Mouse (Mus musculus) layer of hippocampus, adult 9-10 months (tissue): ENCODE measurements at regions not wholly inside any gene's neighbourhood (a gene's known extent, or its start where the extent isn't known, plus 50 kb on each side); places are given as distances from the start of the nearest gene placed in this dataset.

Experiments used
- DNase-seq: peaks from one replicate; pipeline ENCODE4 v3.0.0; 2022; ENCODE audit warnings: low spot score

DNA sequence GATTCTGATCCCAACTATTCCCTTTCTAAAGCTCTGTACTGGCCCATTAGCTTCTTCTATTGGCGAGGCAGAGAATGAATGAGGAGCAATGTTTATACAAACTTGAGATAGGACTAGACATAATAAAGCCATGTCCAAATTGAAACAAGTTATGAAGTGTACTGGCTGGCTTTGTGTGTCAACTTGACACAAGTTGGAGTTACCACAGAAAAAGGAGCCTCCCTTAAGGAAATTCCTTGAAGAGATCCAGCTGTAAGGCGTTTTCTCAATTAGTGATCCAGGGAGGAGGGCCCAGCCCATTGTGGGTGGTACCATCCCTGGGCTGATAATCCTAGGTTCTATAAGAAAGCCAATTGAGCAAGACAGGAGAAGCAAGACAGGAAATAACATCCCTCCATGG, 135.9 kb upstream of the Cr2 start:
- DNase-seq: no peak

DNA sequence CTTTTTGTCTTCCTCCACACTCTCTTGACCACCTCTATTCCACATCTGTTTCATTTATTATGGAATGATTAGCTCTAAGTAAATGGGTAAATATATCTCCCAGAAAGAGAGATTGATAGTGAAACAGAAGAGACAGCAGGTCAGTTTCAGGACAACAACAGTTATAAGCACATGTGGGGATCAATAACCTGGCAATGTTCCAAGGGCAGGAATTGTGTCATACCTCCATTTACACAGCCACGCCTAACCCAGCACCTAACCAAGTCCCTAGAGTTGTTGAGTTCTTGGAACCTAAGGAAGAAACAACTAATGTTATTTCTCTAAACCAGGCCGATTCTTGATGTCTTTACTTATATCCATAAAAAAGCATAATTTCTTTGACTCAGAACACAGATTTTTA, 108.6 kb upstream of the Cr2 start:
- no peak for DNase-seq

DNA sequence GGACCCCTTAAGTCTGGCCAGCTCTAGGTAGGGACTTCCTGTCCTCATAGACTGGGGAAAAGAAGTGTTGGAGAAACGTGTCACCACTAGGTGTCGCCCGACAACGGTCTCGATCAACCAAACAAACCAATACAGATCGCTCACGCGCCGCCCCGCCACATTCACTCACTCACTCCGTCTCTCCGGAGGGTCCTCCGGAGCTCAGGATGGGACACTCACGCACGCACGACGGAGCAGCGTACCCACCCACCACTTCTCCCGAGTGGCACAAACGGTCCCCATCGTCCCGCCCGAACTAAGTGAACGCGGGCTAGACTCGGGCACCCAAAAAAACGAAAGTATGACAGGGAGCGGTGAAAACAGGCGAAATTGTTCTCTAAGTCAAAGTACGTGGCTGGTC, 65.0 kb upstream of the Cr2 start:
- peak; percentile 96 for DNase-seq

DNA sequence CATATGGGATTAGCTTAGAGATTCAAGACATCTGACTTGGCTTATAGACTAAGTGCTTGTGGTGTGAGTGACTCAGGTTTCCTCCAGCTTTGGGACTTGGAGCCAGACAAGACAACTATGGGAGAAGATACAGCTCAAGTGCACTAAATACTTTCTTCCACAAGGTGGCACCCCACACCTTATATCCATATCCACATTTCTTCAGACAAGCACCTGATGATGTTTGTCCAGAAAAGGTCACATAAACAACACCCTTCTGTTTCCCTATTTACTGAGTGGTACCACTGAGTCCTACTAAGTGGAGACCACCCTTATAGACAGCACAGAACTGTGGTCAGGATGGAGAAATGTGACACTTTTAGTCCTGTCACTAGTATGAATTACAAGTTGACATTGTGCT, 56.1 kb upstream of the Cr2 start:
- DNase-seq: peak; percentile 18

DNA sequence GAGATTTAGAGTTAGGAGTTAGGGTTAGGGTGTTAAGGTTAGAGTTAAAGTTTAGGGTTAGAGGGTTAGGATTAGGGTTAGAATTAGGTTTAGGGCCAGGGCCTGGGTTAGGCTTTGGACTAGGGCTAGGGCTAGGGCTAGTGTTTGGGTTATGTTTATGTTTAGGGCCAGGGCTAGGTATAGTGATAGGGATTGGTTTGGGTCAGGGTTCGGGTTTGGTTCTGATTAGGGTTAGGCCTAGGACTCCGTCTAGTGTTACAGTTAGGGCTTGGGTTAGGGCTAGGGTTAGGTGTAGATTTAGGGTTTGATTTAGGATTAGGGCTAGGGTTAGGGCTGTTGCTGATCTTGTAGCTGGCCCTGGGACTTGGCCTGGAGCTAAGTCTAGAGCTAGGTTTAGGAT, 50.5 kb upstream of the Cr2 start:
- DNase-seq: no peak
